Mouse (Mus musculus) MEL (cell line): ENCODE measurements at regions not wholly inside any gene's neighbourhood (a gene's known extent, or its start where the extent isn't known, plus 50 kb on each side); places are given as distances from the start of the nearest gene placed in this dataset.

Source experiments
- DNase-seq: peaks from one replicate; pipeline ENCODE4 v3.0.0; 2011; ENCODE audit warnings: low read depth, low spot score
- H3K27ac ChIP-seq: 2 replicates; pipeline ENCODE4 v1.5.1; 2012; ENCODE audit warnings: low read depth, mild to moderate bottlenecking, control low read depth, low read length, moderate library complexity; ENCODE audit not compliant: control insufficient read depth
- H3K27me3 ChIP-seq, 2 experiments: fragments of 150-350 bp in 1 of 2; sonication (generic) in 1 of 2; 2 replicates each; pipeline ENCODE4 v1.6.1; 2012; ENCODE audit warnings: low read length in 2 of 2, mild to moderate bottlenecking in 2 of 2, improper control_type of control experiment in 1 of 2, moderate library complexity in 1 of 2; ENCODE audit not compliant: insufficient read depth in 2 of 2, control insufficient read depth in 1 of 2
- H3K36me3 ChIP-seq, 2 experiments: 2 replicates each; pipeline ENCODE4 v1.6.1; 2012 to 2014; ENCODE audit warnings: low read length in 2 of 2, improper control_type of control experiment in 1 of 2, inconsistent platforms in 1 of 2, mild to moderate bottlenecking in 1 of 2; ENCODE audit not compliant: insufficient read depth in 2 of 2, control insufficient read depth in 1 of 2
- H3K4me1 ChIP-seq, 2 experiments: fragments of 150-350 bp in 1 of 2; sonication (generic) in 1 of 2; 2 replicates each; pipeline ENCODE4 v1.6.1; 2012; ENCODE audit warnings: low read length in 2 of 2, improper control_type of control experiment in 1 of 2, mild to moderate bottlenecking in 1 of 2; ENCODE audit not compliant: insufficient read depth in 2 of 2, control insufficient read depth in 1 of 2
- H3K4me3 ChIP-seq, 2 experiments: fragments of 150-350 bp in 1 of 2; sonication (generic) in 1 of 2; 2 replicates each; pipeline ENCODE4 v1.5.1; 2012; ENCODE audit warnings: low read depth in 2 of 2, low read length in 2 of 2, mild to moderate bottlenecking in 2 of 2, moderate library complexity in 2 of 2, control low read depth in 1 of 2, improper control_type of control experiment in 1 of 2; ENCODE audit not compliant: control insufficient read depth in 1 of 2, insufficient read depth in 1 of 2
- H3K79me2 ChIP-seq: 2 replicates; pipeline ENCODE4 v1.6.1; 2012; ENCODE audit warnings: mild to moderate bottlenecking, low read length, moderate library complexity; ENCODE audit not compliant: control insufficient read depth, poor library complexity, insufficient read depth
- H3K9ac ChIP-seq: 2 replicates; pipeline ENCODE4 v1.6.1; 2012; ENCODE audit warnings: low read depth, mild to moderate bottlenecking, control low read depth, low read length, moderate library complexity; ENCODE audit not compliant: control insufficient read depth, poor library complexity, severe bottlenecking
- H3K9me3 ChIP-seq: fragments of 150-350 bp; sonication (generic); replicated peaks from 2 replicates; pipeline ENCODE4 v1.6.1; 2012; ENCODE audit warnings: mild to moderate bottlenecking, low read length, improper control_type of control experiment, moderate library complexity; ENCODE audit not compliant: insufficient read depth
- BHLHE40 ChIP-seq: IDR thresholded peaks from 2 replicates; pipeline ENCODE4 v1.6.1; 2012; ENCODE audit warnings: low read depth, mild to moderate bottlenecking, inconsistent platforms, low read length, improper control_type of control experiment, borderline replicate concordance
- CHD2 ChIP-seq: IDR thresholded peaks from 2 replicates; pipeline ENCODE4 v1.6.1; 2011; ENCODE audit warnings: low read length, improper control_type of control experiment
- E2F4 ChIP-seq: IDR thresholded peaks from 2 replicates; pipeline ENCODE4 v1.6.1; 2011; ENCODE audit warnings: low read depth, low read length, improper control_type of control experiment, borderline replicate concordance
- GATA1 ChIP-seq: IDR thresholded peaks from 2 replicates; pipeline ENCODE4 v1.6.1; 2011; ENCODE audit warnings: low read depth, low read length, improper control_type of control experiment
- MAFK ChIP-seq: IDR thresholded peaks from 2 replicates; pipeline ENCODE4 v1.6.1; 2011; ENCODE audit warnings: low read depth, mild to moderate bottlenecking, low read length, improper control_type of control experiment, borderline replicate concordance
- MYB ChIP-seq: IDR thresholded peaks from 2 replicates; pipeline ENCODE4 v1.6.1; 2011; ENCODE audit warnings: mild to moderate bottlenecking, low read depth, low read length, improper control_type of control experiment
- NELFE ChIP-seq: IDR thresholded peaks from 2 replicates; pipeline ENCODE4 v1.6.1; 2011; ENCODE audit warnings: low read depth, low read length, improper control_type of control experiment
- POLR2AphosphoS5 ChIP-seq: IDR thresholded peaks from 2 replicates; pipeline ENCODE4 v1.6.1; 2012; ENCODE audit warnings: low read depth, borderline replicate concordance, mild to moderate bottlenecking, inconsistent platforms, low read length, moderate library complexity, mixed read lengths
- RAD21 ChIP-seq: IDR thresholded peaks from 2 replicates; pipeline ENCODE4 v1.6.1; 2011; ENCODE audit warnings: mild to moderate bottlenecking, low read depth, low read length, improper control_type of control experiment
- SMC3 ChIP-seq: IDR thresholded peaks from 2 replicates; pipeline ENCODE4 v1.6.1; 2011; ENCODE audit warnings: low read depth, low read length, improper control_type of control experiment
- TAL1 ChIP-seq: IDR thresholded peaks from 2 replicates; pipeline ENCODE4 v1.6.1; 2012; ENCODE audit warnings: mild to moderate bottlenecking, inconsistent platforms, low read length, moderate library complexity, mixed read lengths
- TBP ChIP-seq: IDR thresholded peaks from 2 replicates; pipeline ENCODE4 v1.8.0; 2011; ENCODE audit warnings: low read depth, low read length, improper control_type of control experiment
- TCF12 ChIP-seq: IDR thresholded peaks from 2 replicates; pipeline ENCODE4 v1.6.1; 2014; ENCODE audit warnings: low read depth, mild to moderate bottlenecking, inconsistent platforms, low read length, improper control_type of control experiment, moderate library complexity
- UBTF ChIP-seq: IDR thresholded peaks from 2 replicates; pipeline ENCODE4 v1.6.1; 2012; ENCODE audit warnings: low read depth, mild to moderate bottlenecking, inconsistent platforms, low read length, improper control_type of control experiment, moderate library complexity, borderline replicate concordance; ENCODE audit not compliant: insufficient read depth
- USF1 ChIP-seq: IDR thresholded peaks from 2 replicates; pipeline ENCODE4 v1.6.1; 2014; ENCODE audit warnings: low read depth, mild to moderate bottlenecking, inconsistent platforms, low read length, improper control_type of control experiment, moderate library complexity
- USF2 ChIP-seq, 2 experiments: IDR thresholded peaks; 2 replicates each; pipeline ENCODE4 v1.6.1; 2011 to 2012; ENCODE audit warnings: improper control_type of control experiment in 2 of 2, low read length in 2 of 2, borderline replicate concordance in 1 of 2, inconsistent platforms in 1 of 2, low read depth in 1 of 2, mild to moderate bottlenecking in 1 of 2; ENCODE audit not compliant: insufficient read depth in 1 of 2
- ZKSCAN1 ChIP-seq: IDR thresholded peaks from 2 replicates; pipeline ENCODE4 v1.6.1; 2012; ENCODE audit warnings: low read depth, mild to moderate bottlenecking, inconsistent platforms, low read length, improper control_type of control experiment, moderate library complexity
- ZMIZ1 ChIP-seq: IDR thresholded peaks from 2 replicates; pipeline ENCODE4 v1.6.1; 2012; ENCODE audit warnings: low read depth, mild to moderate bottlenecking, inconsistent platforms, low read length, improper control_type of control experiment, moderate library complexity

DNA sequence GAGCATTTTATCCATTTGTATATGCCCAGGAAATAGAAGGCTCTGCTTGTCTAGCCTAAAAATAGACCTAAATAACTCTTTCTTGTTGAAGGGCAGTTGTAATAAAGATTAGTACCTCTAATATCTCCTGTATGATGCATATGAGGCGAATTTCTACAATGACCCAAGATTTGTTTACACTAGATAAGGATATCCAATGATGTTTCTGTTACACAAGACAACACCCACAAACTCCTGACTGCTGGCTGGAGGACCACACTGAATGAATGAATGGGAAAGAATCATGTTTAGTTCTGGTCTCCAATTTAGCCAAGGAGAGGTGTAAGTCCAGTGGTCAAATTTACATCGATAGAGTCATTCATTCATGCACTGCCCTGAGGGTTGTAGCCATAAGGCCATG, 118.3 kb downstream of the Dact1 start:
- TF ChIP-seq MAFK (no peak), BHLHE40 (no peak), RAD21 (no peak), E2F4 (no peak), USF2 (IDR thresholded peaks at IDR 0.05; ENCODE audit: borderline replicate concordance in 1 of 2, insufficient read depth in 1 of 2, low read depth in 1 of 2, low read length in 2 of 2) (no peak), ZKSCAN1 (no peak), TBP (no peak), POLR2AphosphoS5 (no peak), NELFE (no peak), SMC3 (no peak), CHD2 (no peak), UBTF (no peak), TCF12 (no peak), TAL1 (no peak), ZMIZ1 (no peak), USF1 (no peak), GATA1 (no peak)
- H3K79me2 ChIP-seq = no peaks in the 10 kb centered on the region
- no peaks in the 10 kb centered on the region for H3K27me3 ChIP-seq
- no peak overlapping the region for H3K9ac ChIP-seq
- no peak for DNase-seq
- no peak overlapping the region for H3K27ac ChIP-seq
- no peaks in the 10 kb centered on the region for H3K4me1 ChIP-seq
- no peaks in the 10 kb centered on the region for H3K36me3 ChIP-seq
- H3K4me3 ChIP-seq = no peak overlapping the region
- H3K9me3 ChIP-seq = no peaks in the 10 kb centered on the region

DNA sequence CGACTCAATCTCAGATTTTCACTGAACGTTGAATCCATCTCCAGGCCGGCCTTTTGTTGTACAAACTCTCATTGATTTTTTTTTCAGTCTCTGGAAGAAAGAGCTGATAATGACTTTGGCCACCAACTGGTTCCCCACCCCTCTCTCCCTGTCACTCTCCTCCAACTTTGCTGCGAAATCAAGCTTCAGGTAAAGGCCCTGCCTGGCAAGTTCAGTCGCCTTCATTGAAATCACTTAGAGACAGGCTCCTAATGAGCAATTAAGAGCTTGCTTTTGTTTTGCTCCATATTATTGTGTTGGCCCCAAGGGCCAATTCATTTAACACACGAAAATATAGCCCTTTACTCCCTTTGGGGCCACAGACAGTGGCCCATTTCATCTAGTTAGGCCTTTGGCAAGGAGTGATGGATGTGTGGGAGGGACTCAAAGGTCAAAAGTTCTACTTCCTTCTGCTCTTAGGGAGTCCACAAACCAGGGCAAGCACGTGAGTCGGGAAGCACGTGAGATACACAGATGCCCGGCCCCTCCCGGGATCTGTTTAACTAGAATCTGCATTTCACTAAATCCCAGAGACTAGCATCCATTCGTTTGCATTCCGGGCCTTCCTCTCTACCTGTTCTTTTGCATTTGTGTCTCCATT, 120.0 kb downstream of the Dact1 start:
- H3K4me3 ChIP-seq = no peak overlapping the region
- TF ChIP-seq MYB (no peak), SMC3 (no peak)
- no peak overlapping the region for H3K27ac ChIP-seq
- H3K36me3 ChIP-seq = no peaks in the 10 kb centered on the region
- no peak for DNase-seq
- H3K79me2 ChIP-seq = no peaks in the 10 kb centered on the region
- H3K27me3 ChIP-seq = no peaks in the 10 kb centered on the region
- no peaks in the 10 kb centered on the region for H3K9me3 ChIP-seq
- H3K4me1 ChIP-seq = no peaks in the 10 kb centered on the region
- H3K9ac ChIP-seq = no peak overlapping the region
